In the genomic region with DNA sequence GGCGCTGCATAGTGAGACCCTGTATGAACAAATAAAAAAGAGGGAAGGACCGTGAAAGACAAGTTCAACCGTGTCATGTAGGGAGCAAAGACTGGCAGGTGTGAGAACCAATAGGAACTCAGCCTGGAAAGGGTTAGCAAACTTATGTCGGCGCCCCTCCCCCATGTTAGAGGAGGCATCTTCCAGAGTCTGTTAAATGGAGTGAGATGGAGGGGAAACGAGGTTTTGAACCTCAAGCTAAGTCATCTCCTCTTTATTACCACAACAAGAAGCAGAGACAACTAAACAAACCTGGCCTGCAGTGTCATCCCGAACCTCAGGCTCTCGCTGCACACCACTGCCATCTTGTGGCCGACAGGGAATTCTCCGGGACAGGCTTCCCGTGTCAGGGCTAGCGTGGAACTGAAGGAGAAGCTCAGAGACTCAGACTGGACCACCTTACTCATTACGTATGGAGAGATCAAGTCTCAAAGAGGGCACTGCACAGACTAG, we compare ENCODE assay signal across 8 mouse cellular contexts. TPM values are rescaled to one million over a fixed set of nuclear protein-coding genes. Genes with fewer than 3 reads are reported as not detected.
DNase-seq lines count a peak whose midpoint lies in the region; ATAC-seq and TF ChIP-seq lines count a peak whose summit lies in the region.

No protein-coding gene starts in this region.

- no peaks in the 10 kb centered on the region for H3K27me3 ChIP-seq in embryonic facial prominence, embryonic 12.5 days
- H3K27me3 ChIP-seq in limb, embryonic 13.5 days = 0 out of 2 replicates have a peak, but pooled peaks cover 3% of the 10 kb centered on the region
- H3K27me3 ChIP-seq in midbrain, postnatal 0 days (ENCODE audit: insufficient read depth, low read length) = no peaks in the 10 kb centered on the region

- no peaks in the 10 kb centered on the region for H3K4me1 ChIP-seq in embryonic facial prominence, embryonic 12.5 days
- peaks cover 3% of the 10 kb centered on the region; the same call in 1 of the 2 replicates for H3K4me1 ChIP-seq in limb, embryonic 13.5 days
- no peaks in the 10 kb centered on the region for H3K4me1 ChIP-seq in midbrain, postnatal 0 days (ENCODE audit: insufficient read depth, low read length)

- H3K4me3 ChIP-seq in embryonic facial prominence, embryonic 12.5 days = no peak overlapping the region
- peak overlapping the region; percentile 27 for H3K4me3 ChIP-seq in limb, embryonic 13.5 days
- no peak overlapping the region for H3K4me3 ChIP-seq in midbrain, postnatal 0 days (ENCODE audit: low read depth, low read length)

- H3K36me3 ChIP-seq in embryonic facial prominence, embryonic 12.5 days = no peaks in the 10 kb centered on the region
- H3K36me3 ChIP-seq in limb, embryonic 13.5 days = no peaks in the 10 kb centered on the region
- H3K36me3 ChIP-seq in midbrain, postnatal 0 days (ENCODE audit: insufficient read depth, low read length) = no peaks in the 10 kb centered on the region

- H3K27ac ChIP-seq in embryonic facial prominence, embryonic 12.5 days = no peak overlapping the region
- H3K27ac ChIP-seq in limb, embryonic 13.5 days = no peak overlapping the region
- H3K27ac ChIP-seq in midbrain, postnatal 0 days (ENCODE audit: low read depth, low read length) = no peak overlapping the region

- no peaks in the 10 kb centered on the region for H3K9me3 ChIP-seq in embryonic facial prominence, embryonic 12.5 days
- no peaks in the 10 kb centered on the region for H3K9me3 ChIP-seq in limb, embryonic 13.5 days
- H3K9me3 ChIP-seq in midbrain, postnatal 0 days (ENCODE audit: low read length) = no peaks in the 10 kb centered on the region

- 3% methylated on average over 13 of the region's 13 CpGs for WGBS in embryonic facial prominence, embryonic 12.5 days
- WGBS in limb, embryonic 13.5 days = 2% methylated on average over 13 of the region's 13 CpGs
- 1% methylated on average over 13 of the region's 13 CpGs for whole genome bisulfite sequencing in midbrain, postnatal 0 days

- peak; percentile 97 for DNase-seq in 416B (ENCODE audit: low read depth)
- peak; percentile 87 for DNase-seq in adrenal gland, postnatal 25 days
- peak; percentile 86 for DNase-seq in heart, adult 8-10 months (ENCODE audit: low spot score)
- peak; percentile 78 to 85 for DNase-seq in kidney, adult 8-10 months
- DNase-seq in midbrain, postnatal 0 days (ENCODE audit: low spot score) = peak; percentile 86
- peak; percentile 61 to 73 for DNase-seq in spleen, postnatal 14 days (ENCODE audit: low spot score in 2 of 2)

- ATAC-seq in embryonic facial prominence, embryonic 12.5 days (ENCODE audit: insufficient number of reproducible peaks, insufficient read depth, low FRiP score, low TSS enrichment) = peak; percentile 79; the same call in 1 of the 2 replicates
- ATAC-seq in limb, embryonic 13.5 days (ENCODE audit: low FRiP score, low read depth) = peak; percentile 40
- ATAC-seq in midbrain, postnatal 0 days (ENCODE audit: low FRiP score) = no peak

- TF ChIP-seq CTCF in midbrain, postnatal 0 days (IDR thresholded peaks at IDR 0.05) = peak; percentile 99

- no peak overlapping the region for H3K9ac ChIP-seq in embryonic facial prominence, embryonic 12.5 days
- no peak overlapping the region for H3K9ac ChIP-seq in limb, embryonic 13.5 days
- H3K9ac ChIP-seq in midbrain, postnatal 0 days (replicated peaks; ENCODE audit: low read length, poor library complexity, severe bottlenecking) = no peak overlapping the region

- peak overlapping the region; percentile 37 for H3K4me2 ChIP-seq in embryonic facial prominence, embryonic 12.5 days (replicated peaks)
- H3K4me2 ChIP-seq in limb, embryonic 13.5 days (replicated peaks) = peak overlapping the region; percentile 56
- H3K4me2 ChIP-seq in midbrain, postnatal 0 days (ENCODE audit: low read depth, low read length, poor library complexity, severe bottlenecking) = peak overlapping the region; percentile 29; the same call in 1 of the 2 replicates

RNA-seq across cellular contexts. Expression of a gene that starts 13.9 kb away (rescaled TPM):
- 77.1 and 111 TPM in 2 replicates for total RNA-seq in adrenal gland, postnatal 25 days (2021)
- 11.8 and 12.9 TPM in 2 replicates for polyA plus RNA-seq in embryonic facial prominence, embryonic 12.5 days (2016; fragmentation: Nextera tagmentation; extraction: Ambion mirVana)
- 10 to 100 TPM; 44.8 to 57.2 (median 49.5) TPM for total RNA-seq in heart, adult 8-10 months (2022)
- 13.5 and 14.0 TPM in 2 replicates for polyA plus RNA-seq in limb, embryonic 13.5 days (2015; fragmentation: Nextera tagmentation; extraction: Ambion mirVana)
- total RNA-seq in midbrain, postnatal 0 days (2014; rRNA removed) = 7.2 and 7.5 TPM in 2 replicates
- 2.9 and 4.3 TPM in 2 replicates for polyA plus RNA-seq in midbrain, postnatal 0 days (2015; fragmentation: Nextera tagmentation; extraction: Ambion mirVana)

RNA-seq across cellular contexts. Expression of a gene that starts 33.3 kb away (rescaled TPM):
- not detected in 2 replicates for total RNA-seq in adrenal gland, postnatal 25 days (2021)
- polyA plus RNA-seq in embryonic facial prominence, embryonic 12.5 days (2016; fragmentation: Nextera tagmentation; extraction: Ambion mirVana) = not detected in 2 replicates
- not detected for total RNA-seq in heart, adult 8-10 months (2022)
- not detected in 2 replicates for polyA plus RNA-seq in limb, embryonic 13.5 days (2015; fragmentation: Nextera tagmentation; extraction: Ambion mirVana)
- 0.49 TPM in 1 of 2 replicates, not detected in the other for total RNA-seq in midbrain, postnatal 0 days (2014; rRNA removed)
- not detected in 2 replicates for polyA plus RNA-seq in midbrain, postnatal 0 days (2015; fragmentation: Nextera tagmentation; extraction: Ambion mirVana)

RNA-seq across cellular contexts. Expression of a gene that starts 49.7 kb away (rescaled TPM):
- total RNA-seq in adrenal gland, postnatal 25 days (2021) = 0.57 and 0.76 TPM in 2 replicates
- 0.27 and 0.32 TPM in 2 replicates for polyA plus RNA-seq in embryonic facial prominence, embryonic 12.5 days (2016; fragmentation: Nextera tagmentation; extraction: Ambion mirVana)
- not detected for total RNA-seq in heart, adult 8-10 months (2022)
- polyA plus RNA-seq in limb, embryonic 13.5 days (2015; fragmentation: Nextera tagmentation; extraction: Ambion mirVana) = not detected in 2 replicates
- total RNA-seq in midbrain, postnatal 0 days (2014; rRNA removed) = 14.5 and 20.4 TPM in 2 replicates
- 13.9 and 16.7 TPM in 2 replicates for polyA plus RNA-seq in midbrain, postnatal 0 days (2015; fragmentation: Nextera tagmentation; extraction: Ambion mirVana)
